Mouse (Mus musculus): ENCODE measurements around the gene Mak. TPM values are rescaled to one million over a fixed set of nuclear protein-coding genes. Genes with fewer than 3 reads are reported as not detected.
A peak's percentile ranks its signal among the peaks of the same experiment; 100 is the strongest.

The Mak gene
- polyA plus RNA-seq, 1 experiment from 2014 or later: 1.5 TPM

GRCm38 (mm10) chr13:41016797-41017405 is 62.6 kb downstream of the Mak start:
- H3K36me3 ChIP-seq (ENCODE audit: control insufficient read depth, insufficient read depth, low read length): 0 out of 2 replicates have a peak, but pooled peaks cover 3% of the 10 kb centered on the region
- no peak overlapping the region for H3K27ac ChIP-seq (ENCODE audit: low read depth, low read length)
- ATAC-seq (ENCODE audit: low FRiP score): peak; percentile 13; the same call in 1 of the 2 replicates

GRCm38 (mm10) chr13:41015829-41016634 is 63.5 kb downstream of the Mak start, which contains the start of gene Tmem14c:
Gene Tmem14c, plus strand, starts transcription at chr13:41016292.
- Histone ChIP-seq H3K4me3 (ENCODE audit: low read depth, low read length) (peak within 1 kb of the TSS; percentile 62), H3K27ac (ENCODE audit: low read depth, low read length) (peak within 1 kb of the TSS; percentile 71; the same call in 1 of the 2 replicates), H3K27me3 (ENCODE audit: control insufficient read depth, insufficient read depth, low read length) (no peaks in the 10 kb centered on the region), H3K9me3 (ENCODE audit: control insufficient read depth, low read length) (no peaks in the 10 kb centered on the region), H3K4me1 (replicated peaks; ENCODE audit: control insufficient read depth, insufficient read depth, low read length) (no peaks in the 10 kb centered on the region; the same call in 1 of the 2 replicates), H3K36me3 (ENCODE audit: control insufficient read depth, insufficient read depth, low read length) (peaks cover 5% of the 10 kb centered on the region; the same call in 1 of the 2 replicates), H3K4me2 (replicated peaks; ENCODE audit: low read depth, low read length) (peak within 1 kb of the TSS; percentile 84), H3K9ac (ENCODE audit: low read depth, low read length) (peak within 1 kb of the TSS; percentile 78)
- peak; percentile 93 for DNase-seq (ENCODE audit: low spot score)
- under 1% methylated on average over 43 of the region's 43 CpGs for WGBS
- peak; percentile 99 for ATAC-seq (ENCODE audit: low FRiP score)

More at GRCm38 (mm10) chr13:41016797-41017405, 62.6 kb downstream of the Mak start:
- H3K27me3 ChIP-seq (ENCODE audit: control insufficient read depth, insufficient read depth, low read length): no peaks in the 10 kb centered on the region
- H3K9ac ChIP-seq (ENCODE audit: low read depth, low read length): peak overlapping the region; percentile 78
- peak overlapping the region; percentile 84 for H3K4me2 ChIP-seq (replicated peaks; ENCODE audit: low read depth, low read length)
- DNase-seq (ENCODE audit: low spot score): peak; percentile 21
- no peaks in the 10 kb centered on the region for H3K9me3 ChIP-seq (ENCODE audit: control insufficient read depth, low read length)
- no peaks in the 10 kb centered on the region; the same call in 1 of the 2 replicates for H3K4me1 ChIP-seq (replicated peaks; ENCODE audit: control insufficient read depth, insufficient read depth, low read length)
- 39% methylated on average over 12 of the region's 12 CpGs for WGBS
- H3K4me3 ChIP-seq (ENCODE audit: low read depth, low read length): peak overlapping the region; percentile 62

- Histone ChIP-seq H3K27ac (ENCODE audit: low read depth, low read length) (no peak overlapping the region), H3K9ac (ENCODE audit: low read depth, low read length) (no peak overlapping the region), H3K27me3 (ENCODE audit: control insufficient read depth, insufficient read depth, low read length) (no peaks in the 10 kb centered on the region), H3K36me3 (ENCODE audit: control insufficient read depth, insufficient read depth, low read length) (peaks cover 8% of the 10 kb centered on the region; the same call in 1 of the 2 replicates), H3K4me1 (replicated peaks; ENCODE audit: control insufficient read depth, insufficient read depth, low read length) (no peaks in the 10 kb centered on the region), H3K4me3 (ENCODE audit: low read depth, low read length) (no peak overlapping the region), H3K4me2 (replicated peaks; ENCODE audit: low read depth, low read length) (no peak overlapping the region), H3K9me3 (ENCODE audit: control insufficient read depth, low read length) (no peaks in the 10 kb centered on the region)
- WGBS: 87% methylated on average over 8 of the region's 8 CpGs
- ATAC-seq (ENCODE audit: low FRiP score) (no peak), DNase-seq (ENCODE audit: low spot score) (no peak)
Measured at GRCm38 (mm10) chr13:41008946-41009345, 70.6 kb downstream of the Mak start.

GRCm38 (mm10) chr13:41008271-41008670 is 71.2 kb downstream of the Mak start:
- ATAC-seq (ENCODE audit: low FRiP score): no peak
- Histone ChIP-seq H3K27ac (ENCODE audit: low read depth, low read length) (no peak overlapping the region), H3K9me3 (ENCODE audit: control insufficient read depth, low read length) (no peaks in the 10 kb centered on the region), H3K9ac (ENCODE audit: low read depth, low read length) (no peak overlapping the region), H3K4me3 (ENCODE audit: low read depth, low read length) (no peak overlapping the region), H3K4me2 (replicated peaks; ENCODE audit: low read depth, low read length) (no peak overlapping the region), H3K4me1 (replicated peaks; ENCODE audit: control insufficient read depth, insufficient read depth, low read length) (no peaks in the 10 kb centered on the region), H3K27me3 (ENCODE audit: control insufficient read depth, insufficient read depth, low read length) (no peaks in the 10 kb centered on the region), H3K36me3 (ENCODE audit: control insufficient read depth, insufficient read depth, low read length) (peaks cover 8% of the 10 kb centered on the region; the same call in 1 of the 2 replicates)
- DNase-seq (ENCODE audit: low spot score): no peak
- 94% methylated on average over 10 of the region's 10 CpGs for WGBS

GRCm38 (mm10) chr13:41006244-41006643 is 73.3 kb downstream of the Mak start:
- H3K27me3 ChIP-seq (ENCODE audit: control insufficient read depth, insufficient read depth, low read length): no peaks in the 10 kb centered on the region
- no peaks in the 10 kb centered on the region for H3K9me3 ChIP-seq (ENCODE audit: control insufficient read depth, low read length)
- no peak for DNase-seq (ENCODE audit: low spot score)
- no peak overlapping the region for H3K4me3 ChIP-seq (ENCODE audit: low read depth, low read length)
- WGBS: 94% methylated on average over 4 of the region's 4 CpGs
- H3K4me1 ChIP-seq (replicated peaks; ENCODE audit: control insufficient read depth, insufficient read depth, low read length): no peaks in the 10 kb centered on the region; the same call in 1 of the 2 replicates
- H3K9ac ChIP-seq (ENCODE audit: low read depth, low read length): no peak overlapping the region
- ATAC-seq (ENCODE audit: low FRiP score): no peak
- H3K27ac ChIP-seq (ENCODE audit: low read depth, low read length): no peak overlapping the region
- peaks cover 5% of the 10 kb centered on the region; the same call in 1 of the 2 replicates for H3K36me3 ChIP-seq (ENCODE audit: control insufficient read depth, insufficient read depth, low read length)
- H3K4me2 ChIP-seq (replicated peaks; ENCODE audit: low read depth, low read length): no peak overlapping the region

- Histone ChIP-seq H3K27me3 (ENCODE audit: control insufficient read depth, insufficient read depth, low read length) (no peaks in the 10 kb centered on the region), H3K9me3 (ENCODE audit: control insufficient read depth, low read length) (no peaks in the 10 kb centered on the region), H3K4me3 (ENCODE audit: low read depth, low read length) (peak overlapping the region; percentile 95; the same call in 1 of the 2 replicates), H3K4me1 (replicated peaks; ENCODE audit: control insufficient read depth, insufficient read depth, low read length) (no peaks in the 10 kb centered on the region; the same call in 1 of the 2 replicates), H3K27ac (ENCODE audit: low read depth, low read length) (no peak overlapping the region), H3K4me2 (replicated peaks; ENCODE audit: low read depth, low read length) (peak overlapping the region; percentile 87), H3K36me3 (ENCODE audit: control insufficient read depth, insufficient read depth, low read length) (no peaks in the 10 kb centered on the region), H3K9ac (ENCODE audit: low read depth, low read length) (no peak overlapping the region)
- 88% methylated on average over 5 of the region's 5 CpGs for WGBS
- no peak for DNase-seq (ENCODE audit: low spot score)
- no peak for ATAC-seq (ENCODE audit: low FRiP score)
Measured at GRCm38 (mm10) chr13:41002001-41002400, 77.5 kb downstream of the Mak start.

GRCm38 (mm10) chr13:41000926-41001639 is 78.4 kb downstream of the Mak start, which contains the start of gene Pak1ip1:
Gene Pak1ip1, plus strand, starts transcription at chr13:41001023.
- peak; percentile 94 for DNase-seq (ENCODE audit: low spot score)
- no peaks in the 10 kb centered on the region for H3K27me3 ChIP-seq (ENCODE audit: control insufficient read depth, insufficient read depth, low read length)
- peak; percentile 95 for ATAC-seq (ENCODE audit: low FRiP score)
- no peaks in the 10 kb centered on the region for H3K36me3 ChIP-seq (ENCODE audit: control insufficient read depth, insufficient read depth, low read length)
- H3K27ac ChIP-seq (ENCODE audit: low read depth, low read length): peak within 1 kb of the TSS; percentile 93
- no peaks in the 10 kb centered on the region; the same call in 1 of the 2 replicates for H3K4me1 ChIP-seq (replicated peaks; ENCODE audit: control insufficient read depth, insufficient read depth, low read length)
- peak within 1 kb of the TSS; percentile 95 for H3K4me3 ChIP-seq (ENCODE audit: low read depth, low read length)
- no peaks in the 10 kb centered on the region for H3K9me3 ChIP-seq (ENCODE audit: control insufficient read depth, low read length)
- under 1% methylated on average over 58 of the region's 58 CpGs for WGBS
- peak within 1 kb of the TSS; percentile 87 for H3K4me2 ChIP-seq (replicated peaks; ENCODE audit: low read depth, low read length)
- peak within 1 kb of the TSS; percentile 83 for H3K9ac ChIP-seq (ENCODE audit: low read depth, low read length)
